Mouse (Mus musculus) heart, postnatal 25 days (tissue): ENCODE measurements around the gene Slc5a3. TPM values are rescaled to one million over a fixed set of nuclear protein-coding genes. Genes with fewer than 3 reads are reported as not detected.
A peak's percentile ranks its signal among the peaks of the same experiment; 100 is the strongest.

ENCODE experiments used
- DNase-seq: peaks from one replicate; pipeline ENCODE4 v3.0.0; 2022; ENCODE audit warnings: low spot score
- intact Hi-C: fragments of 180-260 bp; cut with DNase I; formaldehyde crosslinking; loops from one replicate; pipeline ENCODE4 v1.15.1; 2025
- total RNA-seq, 2 experiments: library from RNA; stranded (reverse); gene quantifications; 2 replicates each; pipeline ENCODE4 v1.2.3; 2021

Slc5a3 gene
- total RNA-seq: 1 to 10 TPM; 6.3 to 7.7 TPM

DNA sequence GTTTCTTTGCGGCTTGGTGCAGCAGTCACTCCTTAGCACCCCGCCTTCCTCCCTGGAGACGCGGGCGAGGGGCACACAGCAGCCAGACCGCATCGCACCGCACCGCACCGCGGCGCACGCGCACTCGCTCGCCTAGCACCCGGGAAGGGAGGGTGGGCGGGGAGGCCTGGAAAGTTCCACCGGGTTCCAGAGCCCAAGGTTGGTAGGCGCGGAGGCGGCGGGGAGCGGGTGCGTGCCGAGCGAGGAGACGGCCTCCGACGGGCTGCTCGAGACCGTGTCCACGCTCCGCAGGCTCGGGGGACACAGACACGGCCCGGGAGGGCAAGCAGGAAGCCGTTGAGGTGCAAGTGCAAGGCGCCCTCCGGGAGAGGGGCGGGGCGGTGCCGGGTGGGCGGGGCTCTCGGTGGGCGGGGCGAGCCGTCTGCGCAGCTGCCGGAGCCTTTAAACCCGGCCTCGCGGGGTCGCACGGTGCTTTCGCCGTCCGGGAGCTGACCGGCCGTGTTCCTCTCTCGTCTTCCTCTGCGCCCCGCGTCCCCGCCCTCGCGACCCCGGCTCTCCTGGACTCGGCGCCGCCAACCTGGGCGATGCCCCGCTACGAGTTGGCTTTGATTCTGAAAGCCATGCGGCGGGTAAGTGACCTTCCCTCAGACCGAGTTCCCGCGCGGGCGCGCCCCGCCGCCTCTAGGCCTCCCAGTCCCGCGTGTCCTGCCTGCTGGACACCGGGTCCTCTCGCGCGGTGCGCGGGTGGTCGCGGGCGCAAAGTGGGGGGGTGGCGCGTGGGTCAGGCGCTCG is at the start of gene Slc5a3, which contains the start of the genes Mrps6 and Gm49711:
Gene Slc5a3, plus strand, starts transcription at position 471 of the 792 bp plus-strand sequence.
Gene Mrps6, plus strand, starts transcription at position 419 of the 792 bp plus-strand sequence.
Gene Gm49711, plus strand, starts transcription at position 465 of the 792 bp plus-strand sequence.
- intact Hi-C loops: loop anchor here (2.0 to 5.0 kb wide), 3 partner anchors 49 to 229 kb away; no protein-coding TSS in a partner anchor
- peak; percentile 76 for DNase-seq

GRCm38 (mm10) chr16:92009586-92009985 is 48.5 kb upstream of the Slc5a3 start:
- intact Hi-C loops: no loop called here
- no peak for DNase-seq

GRCm38 (mm10) chr16:92016792-92017191 is 41.3 kb upstream of the Slc5a3 start:
- no peak for DNase-seq
- intact Hi-C loops: no loop called here

- peak; percentile 16 for DNase-seq
- intact Hi-C loops: no loop called here
Measured at GRCm38 (mm10) chr16:92019141-92020118, 38.7 kb upstream of the Slc5a3 start.

DNA sequence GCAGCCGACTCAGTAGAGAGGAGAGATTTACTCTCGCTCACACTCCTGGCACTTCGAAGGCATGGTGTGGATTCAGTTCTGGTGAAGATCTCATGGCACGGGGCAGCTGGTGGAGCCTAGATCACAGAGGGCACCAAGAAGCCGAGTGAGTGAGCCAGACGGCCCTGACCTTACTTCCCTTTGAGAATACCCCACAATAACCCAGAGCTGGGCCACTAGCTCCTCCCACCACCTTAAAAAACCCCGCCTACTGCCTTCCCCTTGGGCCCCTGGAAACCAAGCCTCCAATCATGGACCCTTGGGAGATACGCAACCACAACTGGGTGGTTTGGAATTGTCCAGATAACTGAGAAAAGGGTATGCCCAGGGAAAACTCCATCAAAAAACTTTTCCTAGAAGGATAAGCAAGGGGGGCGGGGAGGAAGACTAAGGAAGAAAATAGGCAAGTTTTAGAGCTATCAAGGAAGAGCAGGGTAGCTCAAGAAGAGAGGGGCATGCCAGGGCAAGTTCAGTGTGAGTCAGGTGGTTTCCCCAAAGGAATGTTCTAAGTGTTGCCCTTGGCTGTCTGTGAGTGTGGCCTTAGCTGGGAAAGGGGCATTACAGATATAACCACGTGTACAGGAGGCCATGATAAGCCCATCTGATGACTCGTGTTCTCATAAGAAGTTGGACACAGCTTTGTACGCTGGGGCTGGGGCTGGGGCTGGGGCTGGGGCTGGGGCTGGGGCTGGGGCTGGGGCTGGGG is 36.3 kb upstream of the Slc5a3 start:
- DNase-seq: no peak
- intact Hi-C loops: no loop called here

DNA sequence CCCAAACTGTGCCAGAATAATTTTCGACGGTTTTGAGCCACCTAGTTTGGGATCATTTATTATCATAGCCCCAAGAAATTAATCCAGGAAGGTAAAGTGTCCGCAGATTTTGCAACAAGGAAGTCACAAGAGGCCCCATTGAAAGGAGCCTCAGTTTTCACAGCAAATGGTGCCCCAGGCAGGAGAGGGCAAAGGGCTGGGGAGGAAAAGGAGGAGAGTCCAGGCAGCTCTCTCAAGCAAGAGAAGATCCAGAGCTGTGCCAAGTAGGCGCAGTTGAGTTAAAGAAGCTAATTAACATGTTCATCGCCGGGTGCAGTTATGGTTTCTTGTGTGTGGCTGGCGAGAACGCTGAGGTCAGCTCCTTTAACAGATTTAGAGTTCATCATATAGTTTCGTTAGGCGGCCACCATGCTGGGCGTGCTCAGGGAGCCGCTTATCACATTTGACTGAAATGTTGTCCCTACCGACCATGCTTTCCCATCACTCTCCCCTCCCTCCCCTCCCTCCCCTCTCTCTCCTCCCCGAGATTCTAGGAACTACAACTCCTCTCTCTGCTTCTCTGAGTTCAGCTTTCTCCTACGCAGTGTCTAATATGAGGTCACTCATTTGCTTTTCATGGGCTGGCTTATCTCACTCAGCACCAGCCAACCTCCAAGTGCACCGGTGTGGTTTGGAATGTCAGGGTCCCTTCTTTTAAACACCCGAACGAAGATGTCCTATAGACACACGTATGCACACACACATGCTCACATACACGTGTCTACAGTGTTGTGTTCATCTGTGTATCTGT is 35.4 kb upstream of the Slc5a3 start:
- intact Hi-C loops: no loop called here

DNA sequence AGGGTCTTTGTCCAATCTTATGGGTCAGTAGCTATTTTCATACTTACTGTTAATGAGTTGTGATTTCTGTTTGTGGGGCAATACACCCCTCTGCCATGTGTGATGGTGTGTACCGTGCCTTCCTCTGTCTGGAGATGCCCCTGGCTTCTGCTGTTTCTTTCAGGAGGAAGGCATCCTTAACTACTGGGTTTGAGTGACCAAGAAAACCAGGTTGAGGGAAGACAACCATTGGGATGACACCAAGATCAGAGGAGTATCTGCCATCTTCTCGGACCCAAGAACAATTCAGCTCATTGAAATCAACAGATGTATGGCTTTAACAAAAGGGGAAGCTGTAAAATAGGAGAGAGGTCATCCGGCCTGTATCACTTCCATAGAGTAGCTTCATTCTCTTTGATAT is 24.8 kb upstream of the Slc5a3 start:
- DNase-seq: no peak
- intact Hi-C loops: no loop called here

More for the DNA sequence above, 35.4 kb upstream of the Slc5a3 start:
- DNase-seq: no peak

DNA sequence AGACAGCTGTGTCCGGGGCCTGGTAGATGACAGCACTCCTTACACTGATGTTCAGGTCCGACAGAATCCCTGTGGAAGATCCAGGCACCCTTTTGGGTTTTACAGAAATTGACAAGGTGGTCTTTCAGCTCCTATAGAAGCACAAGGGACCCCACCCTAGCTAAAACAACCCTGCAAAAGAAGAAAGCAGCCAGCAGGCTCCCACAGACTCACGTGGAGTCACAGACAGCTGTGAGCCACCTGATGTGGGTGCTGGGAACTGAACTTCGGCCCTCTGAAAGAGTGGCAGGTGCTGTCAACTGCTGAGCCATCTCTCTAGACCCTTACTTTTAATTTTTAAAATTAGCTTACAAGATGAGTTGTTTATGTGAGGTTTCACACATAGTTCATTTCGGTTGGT is 23.4 kb upstream of the Slc5a3 start:
- intact Hi-C loops: no loop called here
- no peak for DNase-seq

DNA sequence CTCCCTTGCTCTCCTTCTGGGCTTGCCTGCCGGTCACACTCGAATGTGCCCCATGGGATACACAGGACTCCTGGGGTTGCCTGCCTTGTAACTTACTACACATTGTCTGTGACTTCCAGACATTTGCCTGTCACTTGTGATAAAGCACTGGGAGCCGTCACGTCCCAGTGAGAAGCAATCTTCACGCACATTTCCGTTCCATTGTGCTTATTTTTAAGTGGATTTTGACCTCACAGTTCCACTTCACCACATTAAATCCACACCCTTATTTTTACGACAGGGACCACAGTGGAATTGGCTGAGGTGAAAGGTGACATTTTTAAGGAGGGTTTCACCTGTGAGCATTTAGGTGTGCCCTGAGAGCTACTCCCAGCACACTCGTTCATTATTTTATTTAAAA is 21.4 kb upstream of the Slc5a3 start:
- intact Hi-C loops: no loop called here
- DNase-seq: no peak

DNA sequence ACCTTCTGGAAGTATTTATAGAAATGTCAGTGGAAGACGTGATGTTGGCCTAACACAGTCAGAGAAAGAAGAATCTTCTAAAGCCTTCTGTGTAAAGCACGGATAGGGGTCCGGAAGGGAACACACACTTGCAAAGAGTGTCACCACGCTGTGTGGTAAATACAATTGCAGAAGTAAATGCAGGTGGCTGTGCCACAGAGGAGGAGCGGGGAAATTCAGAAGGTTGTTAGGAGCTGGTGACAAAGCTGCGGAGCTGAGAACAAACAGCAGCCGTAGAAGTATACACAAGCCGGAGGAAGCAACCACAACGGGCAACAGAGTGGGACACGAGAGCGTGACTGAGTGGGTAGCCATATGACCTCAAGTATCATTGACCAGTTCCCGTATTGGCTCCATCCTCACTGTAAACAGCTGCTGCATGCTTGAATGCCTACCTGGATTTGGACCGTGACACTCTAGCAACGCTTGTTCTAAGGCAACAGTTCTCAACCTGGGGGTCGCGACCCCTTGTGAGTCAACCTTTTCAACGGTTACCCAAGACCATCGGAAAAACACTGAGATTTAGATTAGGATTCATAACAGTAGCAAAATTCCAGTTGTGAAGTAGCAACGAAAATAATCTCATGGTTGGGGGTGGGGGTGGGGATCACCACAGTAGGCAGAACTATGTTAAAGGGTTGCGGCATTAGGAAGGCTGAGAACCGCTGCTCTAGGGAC is 20.1 kb upstream of the Slc5a3 start:
- no peak for DNase-seq
- intact Hi-C loops: no loop called here

DNA sequence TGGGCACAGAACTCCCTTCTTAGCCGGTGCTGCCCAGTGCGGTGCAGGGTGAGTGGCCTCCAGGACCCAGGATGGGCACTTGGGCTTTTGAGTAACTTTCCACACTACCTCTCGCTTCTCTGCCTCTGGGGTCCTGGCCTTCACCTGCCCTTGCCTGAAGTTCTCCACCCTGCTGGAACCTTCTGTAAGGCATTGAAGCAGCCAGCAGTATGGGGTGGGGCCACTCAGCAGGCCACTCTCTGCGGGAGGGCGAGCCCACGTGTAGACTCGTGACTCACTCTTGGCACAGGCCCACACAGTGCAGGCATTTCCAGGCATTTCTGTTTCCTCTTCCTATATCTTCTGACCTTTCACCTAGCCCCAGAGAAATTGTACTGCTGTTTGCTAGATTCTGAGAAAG is 18.7 kb upstream of the Slc5a3 start:
- no peak for DNase-seq
- intact Hi-C loops: no loop called here

- no peak for DNase-seq
- intact Hi-C loops: no loop called here
Measured at GRCm38 (mm10) chr16:92039966-92040365, 18.2 kb upstream of the Slc5a3 start.

- intact Hi-C loops: no loop called here
- DNase-seq: no peak
Measured at GRCm38 (mm10) chr16:92051777-92052310, 6.3 kb upstream of the Slc5a3 start.

DNA sequence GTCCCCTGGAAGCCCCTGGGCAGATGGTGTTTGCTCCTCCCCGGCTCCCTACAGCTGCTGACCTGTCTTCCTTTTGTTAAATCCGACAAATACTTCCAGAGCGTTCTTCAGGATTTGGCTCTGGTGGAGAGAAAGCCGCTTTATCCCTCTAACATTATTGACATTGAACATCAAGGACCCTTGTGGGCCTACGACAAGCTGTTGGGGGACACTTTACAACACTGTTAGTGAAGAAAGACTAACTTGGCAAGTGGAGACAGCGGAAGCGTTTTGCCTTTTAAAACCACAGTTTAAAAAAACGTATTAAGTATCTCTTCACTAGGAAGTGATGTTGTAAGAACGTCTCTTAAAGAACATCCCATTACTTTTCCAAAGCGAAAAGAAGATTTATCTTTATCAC is 5.6 kb upstream of the Slc5a3 start:
- intact Hi-C loops: no loop called here

GRCm38 (mm10) chr16:92056711-92057110 is 1.4 kb upstream of the Slc5a3 start:
- DNase-seq: no peak
- intact Hi-C loops: loop anchor here (5.0 kb wide), 2 partner anchors 51 to 231 kb away; no protein-coding TSS in a partner anchor

More for the DNA sequence above, 5.6 kb upstream of the Slc5a3 start:
- DNase-seq: no peak

DNA sequence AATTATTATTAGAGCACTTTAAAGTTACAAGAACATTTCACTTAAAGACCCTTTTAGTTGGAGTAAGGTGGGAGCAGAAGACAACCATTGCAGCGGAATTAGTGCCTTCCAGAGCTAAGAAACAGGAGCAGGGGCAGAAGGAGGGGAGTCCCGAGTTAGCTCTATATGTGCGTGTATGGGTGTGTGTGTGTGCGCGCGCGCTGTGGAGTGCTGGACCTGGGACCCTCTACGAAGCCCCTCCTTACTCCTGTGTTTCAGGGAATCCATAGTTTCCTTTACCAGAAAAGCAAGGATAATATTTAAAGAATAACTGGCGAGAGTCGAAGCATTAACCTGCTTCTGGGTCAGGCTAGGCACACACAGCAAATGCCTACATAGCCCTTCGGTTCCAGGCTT is 668 bp upstream of the Slc5a3 start:
- intact Hi-C loops: loop anchor here (5.0 kb wide), 2 partner anchors 50 to 230 kb away; no protein-coding TSS in a partner anchor
- no peak for DNase-seq

DNA sequence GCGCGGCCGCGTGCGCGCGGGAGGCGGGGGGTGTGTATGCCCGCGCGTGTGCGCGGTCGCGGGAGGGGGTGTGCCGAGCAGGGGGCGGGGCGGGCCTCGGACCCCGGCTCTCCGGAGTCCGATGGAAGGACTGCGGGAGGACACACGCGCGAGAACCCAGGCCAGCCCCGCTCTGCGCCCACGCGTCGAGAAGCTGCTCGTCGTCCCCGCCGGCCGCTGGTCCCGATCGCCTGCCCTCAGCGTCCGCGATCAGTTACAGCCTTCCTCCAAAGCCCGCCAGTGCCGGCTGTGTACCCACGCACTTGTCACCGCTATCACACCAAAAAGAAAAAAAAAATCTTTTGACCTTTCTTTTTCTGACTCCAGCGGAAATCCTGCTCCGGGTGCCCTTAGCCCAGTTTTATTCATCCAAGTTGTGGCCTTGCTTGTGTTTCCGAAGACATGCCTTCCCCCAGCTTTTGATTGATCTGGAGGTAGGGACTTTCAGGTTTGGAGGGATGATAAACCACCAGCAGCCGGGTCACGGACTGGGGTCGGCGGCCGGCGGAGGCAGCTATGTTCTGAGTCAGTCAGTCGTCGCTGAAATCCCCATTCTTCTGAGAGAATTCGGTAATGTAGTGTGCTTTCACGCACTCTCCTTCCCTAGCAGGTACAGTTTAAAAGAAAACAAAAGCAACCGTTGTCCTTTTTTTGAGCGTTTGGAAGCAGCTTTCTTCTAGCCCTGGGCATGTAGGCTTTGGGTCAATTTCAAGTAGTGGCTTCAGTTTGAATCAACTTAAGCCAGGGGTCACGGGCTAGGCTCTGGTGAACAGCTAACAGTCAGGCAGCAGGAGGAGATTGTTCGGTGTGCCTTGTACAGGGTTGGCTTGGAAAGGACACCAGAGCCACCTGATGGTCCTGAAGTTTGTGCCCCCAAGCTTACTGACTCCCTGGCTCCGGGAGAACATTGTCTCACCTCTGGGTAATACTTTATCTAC is 810 bp downstream of the Slc5a3 start:
- DNase-seq: no peak
- intact Hi-C loops: loop anchor here (2.0 to 5.0 kb wide), 3 partner anchors 48 to 228 kb away; no protein-coding TSS in a partner anchor
